Mouse (Mus musculus) lung, embryonic 16.5 days (tissue): Measurements from ENCODE around the gene Sgms1. TPM values are rescaled to one million over a fixed set of nuclear protein-coding genes. Genes with fewer than 3 reads are reported as not detected.
"Not testable (repeated sequence)": the region's sequence is repeated elsewhere in the genome, so short reads cannot be mapped to it uniquely, and the experiment has no call there.

Source experiments
- ATAC-seq: fragments of 200-750 bp; cut with Nextera tagmentation; 2 replicates; pipeline ENCODE4 v1.8.0; 2017; ENCODE audit warnings: low read depth, mild to moderate bottlenecking, moderate library complexity
- H3K27ac ChIP-seq: fragments of 300-500 bp; sonication (generic); 2 replicates; pipeline ENCODE4 v1.5.1; 2014; ENCODE audit warnings: mild to moderate bottlenecking, control low read depth, low read length
- H3K27me3 ChIP-seq: fragments of 300-500 bp; sonication (generic); 2 replicates; pipeline ENCODE4 v1.6.1; 2014; ENCODE audit warnings: low read depth, low read length, mixed read lengths; ENCODE audit not compliant: control insufficient read depth, insufficient read depth
- H3K36me3 ChIP-seq: fragments of 300-500 bp; sonication (generic); 2 replicates; pipeline ENCODE4 v1.6.1; 2014; ENCODE audit warnings: low read length; ENCODE audit not compliant: control insufficient read depth, insufficient read depth
- H3K4me1 ChIP-seq: fragments of 300-500 bp; sonication (generic); replicated peaks from 2 replicates; pipeline ENCODE4 v1.6.1; 2014; ENCODE audit warnings: low read length, mixed read lengths; ENCODE audit not compliant: control insufficient read depth, insufficient read depth
- H3K4me2 ChIP-seq: fragments of 300-500 bp; sonication (generic); 2 replicates; pipeline ENCODE4 v1.6.1; 2014; ENCODE audit warnings: low read depth, low read length, control low read depth
- H3K4me3 ChIP-seq: fragments of 300-500 bp; sonication (generic); 2 replicates; pipeline ENCODE4 v1.5.1; 2014; ENCODE audit warnings: mild to moderate bottlenecking, low read length, control low read depth
- H3K9ac ChIP-seq: fragments of 300-500 bp; sonication (generic); 2 replicates; pipeline ENCODE4 v1.6.1; 2014; ENCODE audit warnings: low read length, control low read depth
- H3K9me3 ChIP-seq: fragments of 300-500 bp; sonication (generic); 2 replicates; pipeline ENCODE4 v1.6.1; 2016; ENCODE audit warnings: low read length; ENCODE audit not compliant: control insufficient read depth
- WGBS: fragments of 180-500 bp; shearing (Covaris S2); extraction: QIAGEN DNeasy Blood & Tissue Kit; methylation state at CpG from one replicate; pipeline ENCODE4 v1.1.7; 2014; 5-methylcytosine and 5-hydroxymethylcytosine counted together
- polyA plus RNA-seq: library from polyadenylated mRNA; unstranded; fragments of >200 nt; fragmentation: Nextera tagmentation; extraction: Ambion mirVana; gene quantifications from 2 replicates; pipeline ENCODE4 v1.2.1, GENCODE M21; 2015

The Sgms1 gene
- polyA plus RNA-seq, 1 experiment from 2014 or later: 63.3 TPM

DNA sequence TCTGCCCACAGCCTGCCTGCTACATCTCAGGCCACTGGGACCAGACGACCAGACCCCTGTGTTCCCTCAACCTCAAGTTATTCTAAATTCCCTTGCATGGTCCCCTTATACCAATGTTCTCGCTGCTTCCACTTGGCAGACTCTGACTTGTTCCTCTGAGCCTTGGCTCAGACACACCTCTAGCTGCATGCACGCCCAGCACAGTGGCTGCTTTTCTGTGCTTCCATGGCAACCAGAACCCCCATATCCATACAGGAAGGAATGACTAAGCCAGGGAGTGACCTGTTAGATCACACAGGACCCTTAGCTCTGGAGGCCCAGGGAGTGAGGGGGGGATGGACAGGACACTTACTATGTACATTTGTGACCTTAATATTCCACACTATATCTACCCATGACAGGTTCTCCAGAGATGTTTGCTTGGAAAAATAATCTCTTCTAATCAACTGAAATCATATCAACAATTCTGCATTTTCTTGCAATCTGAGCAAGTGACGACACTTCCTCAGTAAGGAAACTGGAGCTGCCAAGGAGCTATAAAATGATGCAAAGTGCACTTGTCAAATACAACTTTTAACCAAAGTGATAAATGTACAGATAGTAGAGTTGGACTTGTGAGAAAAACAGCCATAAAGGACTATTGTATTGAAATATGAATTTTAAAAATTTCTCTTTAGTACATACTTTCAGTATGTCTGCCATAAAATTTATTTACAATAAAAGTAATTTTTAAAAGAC lies 252.5 kb downstream of the Sgms1 start:
- ATAC-seq: peak; percentile 34; the same call in 1 of the 2 replicates

GRCm38 (mm10) chr19:32131707-32132488 lies 257.6 kb downstream of the Sgms1 start:
- H3K4me2 ChIP-seq, ATAC-seq, H3K27me3 ChIP-seq, H3K36me3 ChIP-seq, H3K4me1 ChIP-seq, H3K4me3 ChIP-seq, H3K9me3 ChIP-seq, H3K27ac ChIP-seq, H3K9ac ChIP-seq: not testable (repeated sequence)
- 90% methylated on average over 13 of the region's 17 CpGs for WGBS

More for the DNA sequence above, 252.5 kb downstream of the Sgms1 start:
- Histone ChIP-seq H3K27me3 (no peaks in the 10 kb centered on the region), H3K9ac (no peak overlapping the region), H3K4me1 (peaks cover 7% of the 10 kb centered on the region), H3K9me3 (no peaks in the 10 kb centered on the region), H3K27ac (no peak overlapping the region), H3K4me2 (no peak overlapping the region), H3K36me3 (no peaks in the 10 kb centered on the region), H3K4me3 (no peak overlapping the region)
- 39% methylated on average over 4 of the region's 4 CpGs for WGBS

GRCm38 (mm10) chr19:32129281-32129680 lies 260.2 kb downstream of the Sgms1 start:
- Histone ChIP-seq H3K27me3 (no peaks in the 10 kb centered on the region), H3K4me3 (no peak overlapping the region), H3K36me3 (peaks cover 11% of the 10 kb centered on the region), H3K9ac (no peak overlapping the region), H3K4me2 (no peak overlapping the region), H3K4me1 (no peaks in the 10 kb centered on the region), H3K9me3 (no peaks in the 10 kb centered on the region), H3K27ac (no peak overlapping the region)
- no peak for ATAC-seq
- whole genome bisulfite sequencing: 80% methylated on average over 8 of the region's 8 CpGs

DNA sequence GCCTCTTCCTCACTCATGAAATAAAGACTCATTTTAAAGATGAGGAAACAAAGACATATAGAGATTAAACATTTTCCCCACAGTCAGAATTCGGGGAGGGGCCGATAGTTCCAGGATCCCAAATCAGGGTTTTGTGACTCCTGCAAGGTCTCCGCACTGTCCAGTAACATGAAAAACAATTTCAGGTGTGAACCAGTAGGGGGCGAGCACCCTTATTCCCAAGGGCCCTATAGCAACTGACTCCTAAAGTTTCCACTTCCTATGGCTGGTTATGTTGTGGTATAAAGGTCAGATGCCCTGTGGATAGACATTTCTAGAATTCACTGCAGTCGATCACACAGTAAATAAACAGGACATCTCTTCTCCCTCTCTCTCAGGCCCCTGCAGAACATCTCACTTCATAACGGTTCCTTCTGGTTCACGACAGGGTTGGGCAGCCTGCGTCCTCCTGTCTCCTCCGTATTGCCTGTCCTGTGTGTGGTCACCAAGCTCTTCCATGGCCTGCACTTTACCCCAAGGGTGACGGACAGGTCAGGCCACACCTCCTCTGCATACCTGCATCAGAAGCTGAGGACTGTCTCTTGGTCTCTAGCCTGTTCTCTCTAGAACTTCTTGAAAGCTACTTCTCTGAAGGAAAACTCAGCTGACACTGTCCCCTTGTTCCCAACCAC lies 262.2 kb downstream of the Sgms1 start:
- H3K9me3 ChIP-seq: no peaks in the 10 kb centered on the region
- H3K27ac ChIP-seq: no peak overlapping the region
- no peak overlapping the region for H3K4me2 ChIP-seq
- 63% methylated on average over 10 of the region's 10 CpGs for WGBS
- no peak overlapping the region for H3K9ac ChIP-seq
- no peaks in the 10 kb centered on the region for H3K27me3 ChIP-seq
- H3K4me3 ChIP-seq: no peak overlapping the region
- H3K4me1 ChIP-seq: no peaks in the 10 kb centered on the region
- ATAC-seq: peak; percentile 56; the same call in 1 of the 2 replicates
- peaks cover 13% of the 10 kb centered on the region for H3K36me3 ChIP-seq

- Histone ChIP-seq H3K27me3 (no peaks in the 10 kb centered on the region), H3K4me3 (no peak overlapping the region), H3K9ac (no peak overlapping the region), H3K27ac (no peak overlapping the region), H3K9me3 (no peaks in the 10 kb centered on the region), H3K4me2 (no peak overlapping the region), H3K36me3 (peaks cover 11% of the 10 kb centered on the region), H3K4me1 (no peaks in the 10 kb centered on the region; the same call in 1 of the 2 replicates)
- no peak for ATAC-seq
- WGBS: 85% methylated on average over 9 of the region's 9 CpGs
These were observed 265.4 kb downstream of the Sgms1 start for GRCm38 (mm10) chr19:32124155-32124554.

DNA sequence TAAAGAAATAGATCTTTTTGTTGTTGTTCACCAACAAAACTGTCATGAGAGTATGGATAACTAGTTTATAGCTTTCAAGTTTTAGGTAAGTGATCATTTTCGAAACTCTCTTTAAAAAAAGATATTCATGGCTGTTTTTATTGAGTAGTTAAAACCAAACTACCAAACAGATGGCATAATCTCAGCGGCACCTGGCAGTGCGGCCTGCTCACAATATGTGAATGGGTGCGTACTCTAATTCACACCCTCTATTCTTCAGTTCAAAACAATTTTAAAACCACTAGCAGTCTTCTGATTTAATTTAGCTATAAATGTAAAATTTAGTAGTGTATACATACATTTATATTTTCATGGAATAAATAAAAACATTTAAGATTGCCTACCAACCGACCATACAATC lies 266.3 kb downstream of the Sgms1 start:
- 92% methylated on average over 5 of the region's 5 CpGs for WGBS
- ATAC-seq: no peak

GRCm38 (mm10) chr19:32120798-32121197 lies 268.7 kb downstream of the Sgms1 start:
- peaks cover 6% of the 10 kb centered on the region for H3K36me3 ChIP-seq
- H3K9ac ChIP-seq: no peak overlapping the region
- H3K9me3 ChIP-seq: no peaks in the 10 kb centered on the region
- no peak for ATAC-seq
- 90% methylated on average over 1 of the region's 1 CpGs for whole genome bisulfite sequencing
- H3K4me2 ChIP-seq: no peak overlapping the region
- no peaks in the 10 kb centered on the region; the same call in 1 of the 2 replicates for H3K4me1 ChIP-seq
- no peak overlapping the region for H3K4me3 ChIP-seq
- no peaks in the 10 kb centered on the region for H3K27me3 ChIP-seq
- peak overlapping the region; percentile 43; the same call in 1 of the 2 replicates for H3K27ac ChIP-seq

More for the DNA sequence above, 266.3 kb downstream of the Sgms1 start:
- H3K9ac ChIP-seq: no peak overlapping the region
- H3K4me1 ChIP-seq: no peaks in the 10 kb centered on the region; the same call in 1 of the 2 replicates
- peaks cover 6% of the 10 kb centered on the region for H3K36me3 ChIP-seq
- no peaks in the 10 kb centered on the region for H3K27me3 ChIP-seq
- H3K27ac ChIP-seq: no peak overlapping the region
- no peaks in the 10 kb centered on the region for H3K9me3 ChIP-seq
- H3K4me2 ChIP-seq: no peak overlapping the region
- no peak overlapping the region for H3K4me3 ChIP-seq

DNA sequence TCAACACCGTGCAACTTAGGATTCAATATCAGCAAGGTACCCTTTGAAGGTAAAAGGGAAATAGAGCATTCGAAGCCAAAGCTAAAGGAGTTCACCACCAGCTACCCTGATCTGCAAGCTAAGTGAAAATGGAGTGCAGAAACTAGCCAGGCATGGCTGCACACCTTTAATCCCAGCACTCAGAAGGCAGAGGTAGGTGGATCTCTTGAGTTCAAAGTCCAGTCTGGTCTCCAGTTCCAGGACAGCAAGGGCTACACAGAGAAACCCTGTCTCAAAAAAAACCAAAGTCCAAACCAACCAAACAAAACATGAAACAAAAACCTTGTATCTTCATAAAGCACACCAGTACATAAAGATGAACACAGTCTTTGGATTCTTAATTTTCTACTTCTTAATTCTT lies 269.8 kb downstream of the Sgms1 start:
- no peak overlapping the region for H3K4me2 ChIP-seq
- no peaks in the 10 kb centered on the region; the same call in 1 of the 2 replicates for H3K4me1 ChIP-seq
- no peak overlapping the region for H3K27ac ChIP-seq
- no peak for ATAC-seq
- H3K36me3 ChIP-seq: peaks cover 2% of the 10 kb centered on the region; the same call in 1 of the 2 replicates
- no peaks in the 10 kb centered on the region for H3K9me3 ChIP-seq
- H3K27me3 ChIP-seq: no peaks in the 10 kb centered on the region
- H3K4me3 ChIP-seq: no peak overlapping the region
- WGBS: 78% methylated on average over 2 of the region's 2 CpGs
- H3K9ac ChIP-seq: no peak overlapping the region

GRCm38 (mm10) chr19:32118496-32118895 lies 271.0 kb downstream of the Sgms1 start:
- Histone ChIP-seq H3K9me3 (no peaks in the 10 kb centered on the region), H3K4me1 (no peaks in the 10 kb centered on the region; the same call in 1 of the 2 replicates), H3K9ac (no peak overlapping the region), H3K27me3 (no peaks in the 10 kb centered on the region), H3K36me3 (no peaks in the 10 kb centered on the region), H3K27ac (no peak overlapping the region), H3K4me2 (no peak overlapping the region), H3K4me3 (no peak overlapping the region)
- ATAC-seq: no peak
- WGBS: 52% methylated on average over 3 of the region's 3 CpGs
